Mouse (Mus musculus) B cell, adult 2 months (primary cell): Measurements from ENCODE around the gene Mrgprg.

ENCODE experiments used
- DNase-seq, 2 experiments: peaks; one replicate each; pipeline ENCODE4 v3.0.0; 2022

Mrgprg gene

GRCm38 (mm10) chr7:143766893-143767292, at the start of gene Mrgprg:
Gene Mrgprg (minus strand): TSS chr7:143766993.
- DNase-seq: no peak

DNA sequence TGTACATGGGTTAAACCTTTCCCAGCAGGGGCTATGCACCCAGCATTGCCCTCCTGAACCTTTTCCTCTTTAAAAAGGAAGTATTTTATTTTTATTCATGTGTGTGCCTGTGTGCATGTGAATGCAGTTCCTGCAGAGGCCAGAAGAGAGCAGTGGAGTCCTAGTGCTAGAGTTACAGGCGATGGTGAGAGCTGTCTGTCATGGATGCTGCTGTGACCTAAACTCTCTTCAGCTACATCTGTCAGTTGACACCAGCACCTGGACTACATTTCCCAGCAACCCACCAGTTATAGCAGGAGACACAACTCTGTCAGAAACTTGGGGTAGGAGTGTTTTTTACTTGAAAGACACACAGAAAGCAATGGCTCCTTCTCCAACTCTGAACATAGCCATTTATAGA, 42.1 kb upstream of the Mrgprg start:
- DNase-seq: peak; percentile 28 to 31

DNA sequence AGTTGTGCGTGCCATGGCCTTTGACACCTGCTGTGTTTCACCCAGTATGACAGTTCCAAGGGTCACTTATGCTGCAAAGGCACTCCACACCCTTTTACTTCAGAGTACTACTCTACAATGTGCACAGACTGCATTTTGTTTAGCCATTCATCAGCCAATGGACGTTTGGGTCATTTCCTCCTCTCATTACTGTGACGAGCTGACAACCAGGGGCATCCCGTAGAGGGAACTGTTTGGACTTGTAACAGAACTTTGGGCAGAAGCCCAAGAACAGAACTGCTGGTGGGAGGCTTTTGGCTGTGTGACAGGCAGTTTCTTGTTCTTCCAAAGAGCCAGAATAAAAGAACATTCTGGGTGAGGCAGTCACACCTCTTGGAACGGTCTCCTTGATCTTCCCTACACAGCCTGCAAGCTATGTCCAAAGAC, 38.4 kb upstream of the Mrgprg start:
- DNase-seq: no peak

DNA sequence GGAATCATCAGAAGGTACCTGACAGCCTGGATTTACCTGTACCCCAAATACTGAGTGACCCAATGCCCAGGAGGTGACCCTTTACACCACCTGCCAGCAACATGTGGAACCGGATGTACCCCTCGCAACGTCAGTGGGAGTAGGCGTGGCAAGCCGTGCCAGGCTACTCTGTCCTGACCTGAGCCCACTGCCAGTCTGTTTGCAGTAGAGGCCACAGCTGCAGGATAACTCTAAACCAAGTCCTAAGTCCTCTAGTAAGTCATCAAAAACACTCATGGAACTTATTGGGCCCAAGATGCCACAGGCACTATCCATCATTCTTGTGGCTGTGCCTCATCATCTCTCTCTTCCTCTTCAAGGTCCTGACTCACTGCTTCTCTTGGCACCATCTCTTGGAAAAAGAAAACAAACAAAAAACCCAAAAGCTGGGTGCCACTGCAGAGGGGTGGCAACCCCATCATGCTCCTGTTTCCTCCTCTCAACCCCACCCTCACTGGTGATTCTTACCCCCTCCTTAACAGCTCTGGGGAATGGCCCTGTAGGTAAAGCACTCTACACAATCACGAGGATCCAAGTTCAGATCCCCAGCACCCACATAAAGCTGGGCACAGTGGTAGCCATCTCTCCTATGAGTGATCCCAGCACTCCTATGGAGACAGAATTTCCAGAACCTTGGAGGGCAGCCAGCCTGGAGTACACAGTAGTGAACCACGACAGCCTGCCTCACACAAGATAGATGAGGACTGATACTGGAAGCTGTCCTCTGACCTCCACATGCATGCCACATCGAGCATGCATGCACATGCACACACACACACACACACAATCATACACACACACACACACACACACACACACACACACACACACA, 34.6 kb upstream of the Mrgprg start:
- no peak for DNase-seq

- DNase-seq: no peak
Observed at GRCm38 (mm10) chr7:143800770-143801169, 34.0 kb upstream of the Mrgprg start.

DNA sequence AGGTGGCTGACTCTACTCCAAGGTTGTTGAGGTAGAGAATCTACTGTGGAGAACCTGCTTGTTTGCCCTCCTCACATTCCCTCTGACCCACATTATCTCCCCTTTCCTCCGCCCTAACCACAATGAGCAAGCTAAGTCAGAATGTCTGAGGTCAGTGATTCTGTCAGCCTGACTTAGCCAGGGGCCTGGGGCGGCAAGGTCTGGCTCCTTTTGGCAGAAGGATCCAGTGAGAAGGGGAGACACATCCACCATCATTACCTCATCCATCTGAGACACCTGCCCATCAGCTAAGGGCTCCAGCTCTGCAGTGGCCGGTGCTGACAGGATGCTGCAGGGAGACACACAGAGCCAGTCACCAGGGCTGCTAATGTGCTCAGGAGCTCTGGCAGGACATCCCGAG, 32.0 kb upstream of the Mrgprg start:
- no peak for DNase-seq

DNA sequence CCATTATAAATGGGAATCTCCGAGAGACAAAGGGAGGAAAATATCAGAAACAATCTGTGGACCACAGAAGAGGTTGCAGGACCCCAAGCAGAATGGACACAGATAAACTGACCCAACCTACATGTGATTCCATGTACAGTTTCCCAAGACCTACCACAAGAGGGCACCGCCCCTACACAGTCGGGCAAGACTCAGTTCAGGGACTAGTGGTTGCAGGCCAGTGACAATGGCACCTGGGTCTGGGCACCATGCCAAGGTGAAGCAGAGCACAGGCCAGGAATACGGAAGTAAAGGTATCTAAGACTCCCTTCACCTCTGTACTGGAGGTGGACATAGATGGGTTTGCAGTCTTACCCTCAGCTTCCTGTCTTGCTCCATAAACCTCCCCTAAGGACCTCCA, 26.3 kb upstream of the Mrgprg start:
- peak; percentile 79 to 84 for DNase-seq

- DNase-seq: no peak
Observed at GRCm38 (mm10) chr7:143792336-143792985, 25.7 kb upstream of the Mrgprg start.

DNA sequence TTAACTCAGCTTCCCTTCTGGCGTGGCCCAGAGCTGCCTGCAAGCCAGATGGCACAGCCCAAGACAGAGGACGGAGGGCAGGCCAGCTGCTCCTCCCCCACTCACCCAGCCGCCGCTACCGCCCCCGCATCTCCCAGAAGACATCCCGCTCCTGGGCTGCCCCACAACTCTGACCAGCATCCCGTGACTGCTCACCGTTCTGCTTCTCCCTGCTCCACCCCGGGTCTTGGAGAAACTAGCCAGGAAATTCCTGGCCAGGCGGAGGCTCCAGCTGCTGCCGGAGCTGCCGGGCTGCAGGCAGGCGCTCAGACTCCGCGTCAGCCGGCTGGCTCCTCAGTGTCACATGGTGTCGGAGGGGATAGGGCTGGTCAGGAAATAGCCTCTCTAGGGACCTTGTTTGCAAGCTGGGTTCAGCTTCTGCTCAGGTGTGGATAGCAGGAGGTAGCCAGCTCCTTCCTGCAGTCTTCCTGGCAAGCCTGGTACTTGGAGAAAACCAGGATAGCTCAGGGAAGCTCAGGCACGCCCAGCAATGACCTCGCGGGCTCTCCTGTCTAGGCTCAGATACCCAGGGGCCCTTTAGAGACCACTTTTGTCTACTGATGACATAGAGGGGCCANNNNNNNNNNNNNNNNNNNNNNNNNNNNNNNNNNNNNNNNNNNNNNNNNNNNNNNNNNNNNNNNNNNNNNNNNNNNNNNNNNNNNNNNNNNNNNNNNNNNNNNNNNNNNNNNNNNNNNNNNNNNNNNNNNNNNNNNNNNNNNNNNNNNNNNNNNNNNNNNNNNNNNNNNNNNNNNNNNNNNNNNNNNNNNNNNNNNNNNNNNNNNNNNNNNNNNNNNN, 17.4 kb upstream of the Mrgprg start, which contains the start of gene Mrgpre:
Mrgpre (minus strand) TSS at position 505 of the 834 bp plus-strand sequence.
- DNase-seq: peak; percentile 67 to 70

GRCm38 (mm10) chr7:143783378-143783995, 16.7 kb upstream of the Mrgprg start:
- no peak for DNase-seq

GRCm38 (mm10) chr7:143777375-143777774, 10.6 kb upstream of the Mrgprg start:
- DNase-seq: no peak

GRCm38 (mm10) chr7:143776137-143776536, 9.3 kb upstream of the Mrgprg start:
- no peak for DNase-seq

DNA sequence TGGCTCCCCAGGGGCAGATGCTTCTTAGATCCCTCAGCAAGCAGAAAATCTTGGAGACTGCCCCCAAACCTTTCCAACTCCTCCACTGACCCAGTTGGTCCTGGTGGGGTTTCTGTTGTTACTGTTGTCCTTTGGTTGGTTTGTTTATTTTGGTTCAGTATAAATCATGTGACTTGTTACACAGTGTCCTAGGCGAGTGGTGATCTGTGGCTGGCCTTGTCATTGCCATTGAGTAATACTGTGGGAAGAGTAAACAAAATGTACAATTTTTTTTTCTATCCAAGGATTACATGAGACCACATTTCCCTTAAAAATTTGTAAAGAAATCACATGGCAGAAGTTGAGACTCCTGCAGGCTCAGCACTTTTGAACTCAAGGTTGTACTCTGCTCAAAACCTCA, 2.7 kb upstream of the Mrgprg start:
- no peak for DNase-seq

GRCm38 (mm10) chr7:143768267-143768666, 1.5 kb upstream of the Mrgprg start:
- DNase-seq: no peak

DNA sequence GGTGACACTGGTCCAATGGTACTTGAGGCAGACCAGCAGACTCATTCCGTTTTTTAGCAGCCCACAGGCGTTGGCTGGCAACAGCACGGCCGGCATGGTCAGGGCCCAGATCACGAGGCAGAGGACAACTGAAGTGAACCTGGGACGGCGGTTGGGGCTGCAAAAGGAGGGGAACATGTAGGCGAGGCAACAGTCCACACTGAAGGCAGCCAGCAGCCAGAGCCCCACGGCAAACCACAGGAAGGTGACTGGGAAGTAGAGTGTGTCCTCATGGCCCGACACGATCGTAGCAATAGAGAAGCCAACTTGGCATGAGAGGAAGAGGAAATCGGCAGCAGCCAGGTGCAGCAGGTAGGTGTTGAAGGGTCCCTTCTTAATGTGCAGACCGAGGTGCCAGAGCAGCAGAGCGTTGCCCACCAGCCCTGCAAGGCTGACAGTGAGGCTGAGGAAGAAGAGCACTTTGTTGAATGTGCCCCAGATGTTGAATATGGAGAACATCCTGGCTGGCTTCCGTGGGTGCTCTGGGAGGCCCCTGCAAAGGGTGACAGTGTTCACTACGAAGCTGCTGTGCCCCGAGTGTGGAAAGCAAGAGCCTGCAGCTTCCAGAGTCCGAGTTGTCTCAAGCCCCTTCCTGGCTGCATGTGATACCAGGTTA, 1.8 kb downstream of the Mrgprg start:
- no peak for DNase-seq

- DNase-seq: peak; percentile 45 to 51
Observed at GRCm38 (mm10) chr7:143763794-143764193, 3.0 kb downstream of the Mrgprg start.

GRCm38 (mm10) chr7:143758956-143759355, 7.8 kb downstream of the Mrgprg start:
- DNase-seq: no peak

- DNase-seq: no peak
Observed at GRCm38 (mm10) chr7:143757696-143758095, 9.1 kb downstream of the Mrgprg start.

DNA sequence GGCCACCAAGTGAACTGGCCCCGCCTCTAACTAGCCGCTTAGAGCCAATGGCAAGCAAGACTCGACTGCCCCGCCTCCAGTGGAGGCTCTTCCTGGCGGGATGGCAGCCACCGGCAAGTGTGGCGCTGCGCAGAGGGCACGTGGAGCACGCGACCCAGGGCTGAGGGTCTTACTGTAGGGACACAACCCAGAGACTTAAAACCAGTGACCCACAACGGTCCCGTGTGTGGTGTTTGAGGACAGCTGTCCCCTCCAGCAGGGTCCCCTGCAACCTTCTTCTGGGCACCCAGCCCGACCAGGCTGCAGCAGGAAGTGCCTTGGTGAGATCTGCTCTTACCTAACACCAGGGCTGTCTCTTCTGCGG, 9.8 kb downstream of the Mrgprg start:
- peak; percentile 74 to 75 for DNase-seq

DNA sequence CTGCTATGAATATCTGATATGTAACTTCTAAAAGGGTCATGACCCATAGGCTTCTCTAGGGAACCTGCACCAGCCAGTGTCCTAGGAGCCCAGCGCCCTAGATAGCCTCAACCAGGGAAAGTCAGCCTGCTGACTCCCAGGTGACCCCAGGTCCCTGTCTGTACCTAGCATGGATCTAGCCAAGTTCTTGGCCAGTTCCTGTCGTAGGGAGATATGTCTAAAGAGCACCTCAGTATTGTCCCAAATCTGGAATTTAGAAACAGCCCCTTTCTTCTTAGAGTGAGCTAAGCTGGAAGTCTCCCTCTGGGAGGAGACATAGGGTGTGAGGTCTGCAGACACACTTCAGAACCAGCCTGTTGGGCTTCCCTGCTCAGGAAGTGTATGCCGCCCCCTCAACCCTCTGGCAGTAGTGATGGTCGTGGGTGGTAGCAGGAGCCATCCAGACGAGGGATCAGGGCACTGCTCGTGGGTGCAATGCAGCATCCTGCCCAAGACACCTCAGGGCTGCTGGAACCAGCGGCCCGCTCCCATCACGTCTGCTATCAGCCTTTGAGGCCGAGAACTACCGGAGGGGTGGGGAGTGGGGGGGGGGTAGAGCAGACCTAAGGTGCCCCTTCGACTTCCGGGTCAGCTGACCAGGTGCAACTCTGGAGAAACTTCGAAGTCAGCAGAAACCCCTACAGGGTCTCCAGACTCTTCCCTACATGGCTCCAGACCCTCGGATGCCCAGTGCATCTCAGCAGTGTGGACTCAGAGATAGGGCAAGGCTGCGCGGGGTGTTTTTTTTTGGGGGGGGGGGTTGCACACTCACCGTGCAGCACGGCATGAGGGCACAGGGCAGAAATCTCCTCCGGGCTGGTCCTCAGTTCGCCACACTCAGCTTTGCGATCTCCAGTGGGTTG, 10.4 kb downstream of the Mrgprg start, which contains the start of gene Osbpl5:
Osbpl5 (minus strand) TSS at position 861 of the 902 bp plus-strand sequence.
- no peak for DNase-seq
